Mouse (Mus musculus) kidney, adult 10 weeks (tissue): Measurements from ENCODE around the gene Rftn1. TPM values are rescaled to one million over a fixed set of nuclear protein-coding genes. Genes with fewer than 3 reads are reported as not detected.

ENCODE experiments used
- polyA plus RNA-seq: library from polyadenylated mRNA; stranded (reverse); fragments of 350-450 nt; fragmentation: Illumina TruSeq; extraction: RNeasy Lipid Tissue Mini Kit (QIAGEN cat#74804); gene quantifications from one replicate; pipeline ENCODE4 v1.2.3, GENCODE M21; 2014; ENCODE audit warnings: low read depth, low replicate concordance

The Rftn1 gene
- 1.8 TPM for polyA plus RNA-seq

DNA sequence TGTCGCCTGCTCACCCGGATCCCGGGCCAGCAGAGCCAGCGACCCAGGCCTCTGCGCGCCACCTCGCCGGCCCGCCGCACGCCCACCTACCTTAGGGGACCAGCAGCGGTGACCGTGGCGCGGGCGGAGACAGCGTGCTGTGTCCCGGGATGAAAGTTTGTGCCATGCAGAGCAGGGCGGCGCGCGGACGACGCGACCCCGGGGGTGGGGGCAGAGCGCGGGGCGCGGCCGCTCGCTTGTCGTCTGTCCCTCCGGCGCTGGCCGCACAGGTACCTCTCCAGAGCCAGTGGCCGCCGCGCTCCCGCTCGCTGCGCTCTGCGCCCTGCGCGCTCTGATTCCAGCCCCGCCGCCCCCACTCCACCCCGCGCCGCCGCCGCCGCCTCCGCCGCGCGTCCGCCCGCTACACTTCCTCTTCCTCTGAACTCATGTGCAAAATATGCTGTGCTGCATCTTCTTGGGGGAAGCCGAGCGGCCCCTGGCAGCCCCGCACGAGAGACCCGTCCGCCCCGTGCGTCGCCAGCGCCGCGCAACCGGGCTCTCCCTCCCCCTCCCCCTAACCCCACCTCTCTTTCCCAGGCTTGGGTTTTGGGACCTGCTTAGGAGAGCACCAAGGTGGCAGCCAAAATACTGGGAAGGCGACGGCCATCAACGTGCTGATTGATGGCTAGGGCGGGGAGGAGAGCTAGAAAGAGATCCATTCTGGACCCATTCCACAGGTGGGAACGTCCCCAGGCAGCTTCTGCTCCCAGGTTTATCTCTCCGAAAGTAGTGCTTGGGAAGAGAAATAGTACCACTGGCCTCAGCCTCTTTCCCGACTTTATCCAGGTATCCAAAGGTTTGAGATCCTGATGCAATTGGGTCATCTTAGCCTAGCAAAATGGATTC, at the start of gene Rftn1:
Gene Rftn1 (minus strand): TSS at position 544 of the 885 bp plus-strand sequence.

Other genes starting within 250 kb of the Rftn1 start
- gene Dazl, start 103.0 kb upstream of the Rftn1 start, polyA plus RNA-seq, result 0.16 TPM